Mouse (Mus musculus) gastrocnemius, postnatal 25 days (tissue): ENCODE results near the gene Gm15262. TPM values are rescaled to one million over a fixed set of nuclear protein-coding genes. Genes with fewer than 3 reads are reported as not detected.
"Not testable (repeated sequence)": the region's sequence is repeated elsewhere in the genome, so short reads cannot be mapped to it uniquely, and the experiment has no call there.

Experiments
- DNase-seq: peaks from one replicate; pipeline ENCODE4 v3.0.0; 2022
- long read RNA-seq, 2 experiments: library from polyadenylated mRNA; stranded (forward); transcript quantifications; one replicate each; pipeline ENCODE4 v2.0.0; 2021
- total RNA-seq, 2 experiments: library from RNA; stranded (reverse); gene quantifications; 1 replicate in 1 of 2; 2 replicates in 1 of 2; pipeline ENCODE4 v1.2.3; 2021

Gene Gm15262
- not detected for total RNA-seq
- long read RNA-seq, experiment 1, result 0 reads
- long read RNA-seq, experiment 2, result 0 reads

- DNase-seq, result not testable (repeated sequence)
Measured at GRCm38 (mm10) chrX:161287156-161287555, at the start of gene Gm15262. TSS of gene Gm15262 (plus strand) at chrX:161287456.

- no peak for DNase-seq
Measured at GRCm38 (mm10) chrX:161308131-161308530, 20.9 kb downstream of the Gm15262 start.

- no peak for DNase-seq
Measured at GRCm38 (mm10) chrX:161316443-161316842, 29.2 kb downstream of the Gm15262 start.

- DNase-seq, result no peak
Measured at GRCm38 (mm10) chrX:161370927-161371326, 83.7 kb downstream of the Gm15262 start.

GRCm38 (mm10) chrX:161371461-161371860 is 84.2 kb downstream of the Gm15262 start:
- no peak for DNase-seq

- DNase-seq, result no peak
Measured at GRCm38 (mm10) chrX:161375568-161375967, 88.3 kb downstream of the Gm15262 start.

GRCm38 (mm10) chrX:161385791-161386190 is 98.5 kb downstream of the Gm15262 start:
- DNase-seq, result no peak

- DNase-seq, result no peak
Measured at GRCm38 (mm10) chrX:161387942-161388341, 100.7 kb downstream of the Gm15262 start.

GRCm38 (mm10) chrX:161399110-161399509 is 111.9 kb downstream of the Gm15262 start:
- DNase-seq, result no peak

GRCm38 (mm10) chrX:161411151-161411550 is 123.9 kb downstream of the Gm15262 start:
- no peak for DNase-seq

Other genes starting within 250 kb of the Gm15262 start
- gene Scml2, start 170.3 kb upstream of the Gm15262 start, total RNA-seq, result under 1 TPM; 0.24 to 0.26 TPM